Mouse (Mus musculus) erythroblast, embryonic 14.5 days (primary cell): ENCODE measurements around the gene Olig1.

Experiments used
- GATA1 ChIP-seq: IDR thresholded peaks from 2 replicates; pipeline ENCODE4 v1.6.1; 2012; ENCODE audit warnings: low read length, inconsistent platforms, mixed read lengths
- TAL1 ChIP-seq: IDR thresholded peaks from 3 replicates; pipeline ENCODE4 v1.6.1; 2012; ENCODE audit warnings: low read length, inconsistent platforms, mixed read lengths

DNA sequence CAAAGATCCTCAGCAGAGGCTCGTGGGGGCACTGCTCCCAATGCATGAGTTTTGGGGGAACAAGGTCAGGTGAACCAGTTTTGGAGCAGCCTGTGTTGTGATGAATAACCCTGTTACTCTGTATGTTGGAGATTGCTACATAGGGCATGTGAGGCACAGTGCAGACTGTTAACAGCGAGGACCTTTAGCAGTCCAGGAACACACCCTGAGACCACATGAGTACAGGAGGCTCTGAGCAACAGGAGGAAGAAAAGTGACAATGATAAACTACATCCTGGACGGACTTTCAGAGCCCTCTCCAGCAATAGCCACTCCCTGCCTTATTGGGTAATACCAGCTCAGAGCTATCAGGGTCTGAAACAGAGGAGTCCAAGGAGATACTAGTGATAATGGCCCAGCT, 10.6 kb upstream of the Olig1 start:
- TF ChIP-seq TAL1 (no peak), GATA1 (no peak)
